Mouse (Mus musculus): Measurements from ENCODE around the gene Kiss1. TPM values are rescaled to one million over a fixed set of nuclear protein-coding genes. Genes with fewer than 3 reads are reported as not detected.

Gene Kiss1
- total RNA-seq, 2 experiments from 2014 or later, result not detected

DNA sequence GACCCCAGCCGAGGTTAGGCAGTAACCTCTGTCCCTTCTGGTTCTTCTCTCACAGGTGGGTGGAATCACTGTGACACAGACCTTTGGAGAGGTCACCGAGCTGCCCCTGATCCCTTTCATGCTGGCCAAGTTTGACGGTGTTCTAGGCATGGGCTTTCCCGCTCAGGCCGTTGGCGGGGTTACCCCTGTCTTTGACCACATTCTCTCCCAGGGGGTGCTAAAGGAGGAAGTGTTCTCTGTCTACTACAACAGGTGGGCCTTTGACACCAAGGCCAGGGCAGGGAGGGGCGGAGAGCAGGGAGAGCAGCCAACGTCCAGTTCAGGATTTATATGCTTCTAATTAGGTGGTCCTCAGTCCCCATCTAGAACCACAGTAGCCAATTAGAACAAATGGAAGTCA is 34.7 kb downstream of the Kiss1 start:
- ATAC-seq (ENCODE audit: poor library complexity, severe bottlenecking), result no peak

DNA sequence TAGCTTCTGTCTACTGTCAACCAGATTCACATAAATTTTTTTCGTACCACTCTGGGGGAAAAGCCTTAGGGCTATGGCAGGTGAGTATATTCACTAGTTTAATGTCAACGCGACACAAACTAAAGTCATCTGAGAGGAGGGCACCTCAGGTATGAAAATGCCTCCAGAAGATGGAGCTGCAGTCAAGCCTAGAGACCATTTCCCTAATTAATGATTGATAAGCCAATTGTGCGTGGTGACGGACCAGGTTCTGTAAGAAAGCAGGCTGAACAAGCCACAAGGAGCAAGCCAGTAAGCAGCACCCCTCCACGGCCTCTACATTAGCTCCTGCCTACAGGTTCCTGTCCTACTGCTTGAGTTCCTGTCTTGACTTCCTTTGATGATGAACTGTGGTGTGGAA is 39.3 kb downstream of the Kiss1 start:
- ATAC-seq (ENCODE audit: poor library complexity, severe bottlenecking), result no peak

DNA sequence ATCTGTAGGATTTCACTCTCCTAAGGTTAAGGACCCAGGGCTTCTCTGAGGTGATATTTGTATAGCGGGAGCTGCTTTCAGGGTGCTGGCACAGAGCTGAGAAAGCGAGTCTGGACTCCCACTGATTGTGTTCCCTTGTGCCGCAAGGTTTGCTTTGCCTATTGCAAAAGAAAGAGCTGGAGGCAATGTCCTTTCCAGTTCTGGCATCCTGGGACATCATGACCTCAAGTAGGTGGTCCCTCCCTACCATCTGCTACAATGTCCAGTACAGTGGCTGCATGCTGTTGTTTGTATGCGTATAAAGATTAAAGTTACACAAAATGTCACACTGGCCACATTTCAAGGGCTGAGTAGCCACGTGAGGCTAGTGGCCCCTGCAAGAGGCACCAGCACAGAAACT is 40.4 kb downstream of the Kiss1 start:
- no peak for ATAC-seq (ENCODE audit: poor library complexity, severe bottlenecking)

DNA sequence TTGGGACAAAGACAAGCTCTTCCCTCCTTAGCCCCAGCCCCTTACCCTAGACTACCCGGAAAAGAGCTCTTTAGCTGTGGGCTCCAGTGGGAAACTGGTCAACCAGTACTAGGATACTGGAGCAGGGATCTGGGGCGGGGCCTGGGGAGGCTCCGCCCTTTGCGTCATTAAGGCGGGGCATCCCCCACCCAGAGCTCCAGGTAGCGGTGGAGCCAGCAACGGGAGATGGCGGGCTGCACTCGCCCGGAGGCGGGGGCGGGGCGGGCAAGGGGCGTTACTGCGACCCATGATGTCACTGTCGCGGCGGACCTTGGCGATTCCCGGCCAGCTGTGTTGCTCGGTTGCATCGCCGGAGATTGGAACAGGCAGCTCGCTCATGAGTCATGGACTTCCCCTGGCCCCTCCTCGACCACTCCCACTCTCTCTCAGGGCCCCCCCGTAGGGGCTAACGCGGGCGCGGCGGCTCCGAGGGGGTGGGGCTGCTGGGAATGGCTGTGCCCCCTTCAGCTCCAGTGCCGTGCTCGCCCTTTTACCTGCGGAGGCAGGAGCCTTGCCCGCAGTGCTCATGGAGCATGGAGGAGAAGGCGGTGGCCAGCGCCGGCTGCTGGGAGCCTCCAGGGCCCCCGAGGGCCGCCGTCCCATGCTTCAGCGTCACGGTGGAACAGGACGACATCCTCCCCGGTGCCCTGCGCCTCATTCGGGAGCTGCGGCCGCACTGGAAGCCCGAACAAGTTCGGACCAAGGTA is 41.8 kb downstream of the Kiss1 start, which contains the start of gene Etnk2:
Etnk2 (plus strand) TSS at position 297 of the 746 bp plus-strand sequence.
- ATAC-seq (ENCODE audit: poor library complexity, severe bottlenecking), result 0 out of 2 replicates have a peak, but pooled peaks have one; percentile 19

DNA sequence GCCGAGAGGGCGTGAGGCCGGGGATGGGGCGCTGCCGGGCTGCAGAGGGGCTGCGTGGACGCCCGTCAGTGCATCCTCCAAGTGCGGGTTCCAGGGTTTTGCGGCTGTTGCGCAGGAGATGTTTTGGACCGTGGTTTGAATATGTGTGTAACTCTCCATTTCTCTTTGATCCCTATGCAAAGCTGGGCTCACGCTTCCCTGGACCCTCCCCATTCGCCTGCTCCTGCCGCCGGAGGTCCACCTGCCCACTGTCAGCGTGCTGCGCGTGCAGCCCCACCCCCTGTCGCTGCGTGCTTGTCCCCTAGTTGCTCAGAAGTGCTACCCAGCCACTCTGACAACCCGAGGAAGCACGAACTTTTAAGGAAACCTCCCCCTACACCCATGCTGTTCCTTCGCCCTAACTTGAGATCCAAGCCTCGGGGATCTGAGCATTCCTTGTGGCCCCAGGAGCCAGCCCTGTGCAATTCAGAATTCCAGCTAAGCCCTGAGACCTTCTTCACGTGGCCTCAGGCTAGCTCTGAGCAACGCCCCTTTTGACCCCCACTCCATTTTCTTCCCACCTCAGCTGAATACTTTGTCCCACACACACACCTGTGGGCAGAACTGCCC is 42.5 kb downstream of the Kiss1 start:
- ATAC-seq (ENCODE audit: poor library complexity, severe bottlenecking), result no peak

DNA sequence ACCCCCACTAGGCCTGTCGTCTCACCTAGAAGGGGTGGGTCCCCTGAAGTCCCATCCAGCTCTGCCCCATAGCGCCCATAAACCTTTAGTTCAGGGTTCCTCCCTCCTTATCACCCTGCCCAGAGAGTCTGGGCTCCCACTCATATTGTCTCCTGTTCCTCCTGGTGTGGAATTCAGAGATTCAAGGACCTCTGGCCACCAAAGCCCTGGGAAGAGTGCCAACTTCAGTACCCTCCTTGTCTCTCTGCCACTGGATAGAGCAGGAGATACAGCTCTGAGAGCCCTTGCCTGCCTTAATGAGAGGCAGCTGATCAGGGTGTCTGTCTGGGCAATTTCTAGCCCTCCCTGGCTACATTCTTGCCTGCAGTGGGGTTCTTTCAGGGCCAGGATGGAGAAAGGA is 43.2 kb downstream of the Kiss1 start:
- ATAC-seq (ENCODE audit: poor library complexity, severe bottlenecking), result no peak

DNA sequence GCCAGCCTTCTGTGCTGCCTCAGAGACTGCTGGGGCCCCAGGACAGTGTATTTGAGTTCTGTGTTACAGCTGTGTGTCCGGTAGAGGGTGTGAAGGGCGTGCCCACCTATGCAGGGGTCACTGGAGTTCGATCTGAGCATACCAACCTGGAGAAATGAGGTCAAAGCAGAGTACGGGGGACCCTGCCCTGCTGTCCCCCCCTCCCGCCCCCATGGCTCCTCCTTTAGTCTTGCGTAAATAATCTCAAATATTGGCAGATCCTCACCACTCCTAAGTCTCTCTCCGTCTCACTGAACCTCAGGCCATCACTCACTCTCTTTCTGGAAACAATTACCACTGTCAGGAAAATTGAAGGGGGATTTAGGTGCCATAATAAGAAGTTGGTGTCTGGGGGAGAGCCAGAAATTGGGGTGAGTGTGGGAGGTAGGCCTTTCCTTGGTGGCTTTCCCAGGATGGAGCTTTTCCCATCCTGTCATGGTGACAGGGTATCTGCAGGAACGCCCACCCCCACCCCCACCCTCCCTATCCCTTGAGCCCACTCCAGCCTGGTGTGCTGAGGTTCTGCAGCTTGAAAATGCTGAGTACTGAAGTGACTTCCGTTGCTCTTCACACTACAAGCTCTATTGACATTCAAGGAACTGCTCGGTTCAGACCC is 45.4 kb downstream of the Kiss1 start:
- no peak for ATAC-seq (ENCODE audit: poor library complexity, severe bottlenecking)

DNA sequence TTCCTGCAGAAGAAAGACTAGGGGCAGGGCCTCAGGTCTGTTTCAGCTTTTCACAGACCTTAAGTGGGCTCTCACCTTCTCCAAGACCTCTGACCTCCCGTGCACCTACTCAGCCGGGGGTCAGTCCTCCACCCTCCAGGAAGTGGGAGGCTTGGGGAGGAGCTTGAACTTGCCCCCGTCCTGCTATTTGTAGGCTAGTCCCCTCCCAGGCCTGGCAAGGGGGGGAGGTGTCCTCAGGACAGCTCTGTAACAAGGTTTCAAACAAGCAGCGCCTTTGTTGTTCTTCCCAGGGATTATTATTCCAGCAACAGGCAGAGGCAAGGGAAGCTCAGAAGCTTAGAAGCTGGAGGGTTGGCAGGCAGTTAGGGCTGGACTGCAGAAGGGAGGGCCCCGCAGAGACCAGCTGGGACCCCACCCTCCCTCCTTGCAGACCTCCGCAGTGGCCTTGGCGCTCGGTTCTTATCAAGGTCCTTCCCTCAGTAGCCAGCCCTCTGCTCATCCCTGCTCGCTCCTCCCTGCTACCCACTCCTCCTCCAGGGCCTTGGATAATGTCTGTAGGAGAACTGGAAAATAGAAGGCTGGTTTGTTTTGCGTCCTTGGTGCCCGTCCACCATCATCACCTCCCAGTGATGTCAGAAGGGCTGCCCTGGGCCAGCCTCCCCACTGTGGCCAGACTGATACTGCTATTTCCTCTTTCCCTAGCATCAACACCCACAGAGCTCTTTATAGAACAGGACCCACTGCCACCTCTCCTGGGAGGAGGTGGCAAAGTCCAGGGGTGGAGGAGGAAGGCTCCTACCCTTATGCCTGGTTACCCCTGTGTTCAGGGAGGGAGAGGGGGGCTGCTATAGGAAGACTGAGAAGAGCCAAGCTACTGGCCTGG is 46.2 kb downstream of the Kiss1 start:
- ATAC-seq (ENCODE audit: poor library complexity, severe bottlenecking), result peak; percentile 57; the same call in 1 of the 2 replicates

DNA sequence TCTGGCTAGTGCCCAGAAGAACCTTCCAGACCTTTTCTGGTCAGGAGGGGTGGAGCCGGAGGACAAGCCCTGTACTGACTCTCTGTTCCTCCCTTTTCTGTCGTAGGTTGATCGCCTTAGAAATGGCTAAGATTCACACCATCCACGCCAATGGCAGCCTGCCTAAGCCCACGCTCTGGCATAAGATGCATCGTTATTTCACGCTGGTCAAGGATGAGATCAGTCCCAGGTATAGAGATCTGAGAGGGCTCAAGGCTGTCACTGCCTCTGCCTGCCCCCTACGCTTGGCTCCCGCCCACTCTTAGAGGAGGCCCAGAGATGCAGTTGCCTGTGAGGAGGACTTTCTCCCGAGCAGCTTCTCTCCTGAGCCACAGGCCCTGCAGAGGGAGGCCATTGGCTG is 47.0 kb downstream of the Kiss1 start:
- no peak for ATAC-seq (ENCODE audit: poor library complexity, severe bottlenecking)

DNA sequence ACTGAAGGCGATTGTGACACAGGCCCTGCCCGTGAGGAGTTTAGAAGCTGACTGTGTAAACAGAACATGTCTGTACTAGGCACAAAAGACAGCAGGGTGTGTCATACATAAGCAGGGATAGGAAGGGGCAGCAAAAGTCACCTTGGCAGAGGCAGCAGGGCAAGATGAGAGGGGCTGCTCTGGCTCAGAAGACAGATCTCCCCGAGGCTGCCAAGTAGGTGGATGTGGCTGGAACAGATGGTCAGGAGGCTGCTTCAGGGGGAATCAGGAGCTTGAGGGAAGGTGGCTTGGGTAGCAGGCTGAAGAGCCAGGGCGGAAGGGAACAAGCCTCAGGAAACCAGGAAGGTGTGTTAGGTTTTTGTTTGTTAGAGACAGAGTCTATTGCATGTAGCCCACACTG is 48.7 kb downstream of the Kiss1 start:
- no peak for ATAC-seq (ENCODE audit: poor library complexity, severe bottlenecking)

DNA sequence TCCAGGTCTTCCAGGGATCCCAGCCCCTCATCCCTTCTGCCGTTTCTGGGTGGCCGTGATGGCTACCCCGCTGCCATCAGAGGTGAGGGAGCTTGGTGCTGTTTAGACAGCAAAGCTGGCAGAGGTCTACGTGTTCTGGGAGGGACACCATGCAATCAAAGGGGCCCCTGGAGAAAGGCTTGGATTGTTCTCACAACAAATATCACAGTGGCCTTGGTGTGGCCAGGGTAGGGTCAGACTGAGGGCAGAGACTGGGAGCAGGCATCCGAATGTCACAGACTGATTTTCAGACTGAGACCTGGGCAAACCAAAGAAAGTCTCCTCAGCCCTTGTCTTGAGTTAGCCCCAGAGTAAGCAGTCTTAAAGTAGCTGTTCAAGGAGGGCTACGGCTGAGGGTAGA is 49.8 kb downstream of the Kiss1 start:
- no peak for ATAC-seq (ENCODE audit: poor library complexity, severe bottlenecking)

DNA sequence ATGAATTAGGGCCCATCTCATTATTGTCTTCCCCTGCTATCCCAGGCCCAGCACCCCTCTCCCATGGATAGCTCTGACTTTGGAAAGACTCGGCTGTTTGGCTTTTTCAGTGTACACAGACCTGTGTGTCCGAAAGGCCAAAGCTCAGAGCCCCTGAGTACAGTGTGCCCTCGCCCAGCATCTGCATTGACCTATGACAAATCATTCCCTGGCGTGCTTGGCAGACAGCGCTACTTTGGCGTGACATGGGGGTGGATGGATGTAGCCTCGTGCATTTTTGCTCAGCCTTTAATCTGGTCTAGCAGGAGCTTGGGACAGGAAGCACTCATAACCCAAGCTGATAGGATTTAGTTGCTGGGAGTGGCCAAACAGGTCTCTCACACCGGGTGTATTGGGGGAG is 50.4 kb downstream of the Kiss1 start:
- no peak for ATAC-seq (ENCODE audit: poor library complexity, severe bottlenecking)

DNA sequence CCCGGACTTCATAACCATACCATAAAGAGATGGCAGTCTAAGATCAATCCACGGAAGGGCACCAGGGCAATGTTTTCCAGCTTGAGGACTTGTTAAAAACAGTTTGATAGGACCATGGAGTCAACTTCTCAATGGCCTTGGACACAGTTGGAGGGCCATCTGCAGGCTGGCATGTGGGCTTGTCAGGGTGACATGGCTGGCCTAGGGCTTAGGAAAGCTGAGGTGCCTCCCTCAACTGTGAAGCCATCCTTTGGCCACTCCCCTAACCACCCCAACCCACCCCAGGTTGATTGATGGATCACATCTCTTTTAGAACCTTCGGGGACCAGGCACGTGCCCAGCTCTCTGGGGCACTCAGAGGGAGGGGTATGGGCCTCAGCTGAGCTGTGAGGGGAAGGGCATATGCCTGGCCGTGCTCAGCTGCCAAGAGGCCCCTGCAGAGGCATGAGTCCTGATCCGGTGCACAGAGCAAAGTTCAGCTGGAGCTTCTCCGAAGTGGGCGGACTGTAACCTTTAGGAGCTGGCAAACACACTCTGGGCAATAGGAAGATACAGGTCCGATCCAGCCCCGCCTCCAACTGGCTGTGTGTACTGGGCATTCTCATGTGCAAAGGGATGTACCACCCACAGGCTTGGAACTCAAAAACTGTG is 54.1 kb downstream of the Kiss1 start:
- ATAC-seq (ENCODE audit: poor library complexity, severe bottlenecking), result no peak

DNA sequence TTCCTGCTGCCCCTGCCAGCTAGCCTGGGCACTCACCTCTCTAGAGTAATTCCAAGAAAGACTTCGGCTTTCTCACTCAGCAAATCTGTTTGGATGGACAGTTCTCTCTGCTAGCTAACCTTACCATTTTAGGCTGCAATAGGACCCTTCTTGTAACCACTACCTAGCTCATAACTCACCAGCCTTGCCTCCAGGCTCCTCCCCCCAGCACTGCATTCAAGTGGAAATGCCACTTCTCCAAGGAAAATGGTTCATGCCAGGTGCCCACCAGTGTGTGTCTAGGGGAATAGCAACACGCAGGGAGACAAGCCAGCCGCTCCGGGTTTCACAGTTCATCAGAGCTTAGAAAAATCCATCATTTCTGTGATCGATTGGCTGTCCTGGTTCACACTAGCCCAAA is 55.9 kb downstream of the Kiss1 start:
- no peak for ATAC-seq (ENCODE audit: poor library complexity, severe bottlenecking)

Other genes starting within 250 kb of the Kiss1 start
- 68.0 and 75.8 TPM in 2 replicates for gene Ppp1r15b, start 190.7 kb upstream of the Kiss1 start, total RNA-seq (2015)
- 124 and 135 TPM in 2 replicates for gene Ppp1r15b, start 190.7 kb upstream of the Kiss1 start, total RNA-seq (2017)
- gene Plekha6, start 157.7 kb upstream of the Kiss1 start, total RNA-seq (2015), result 0.11 and 0.21 TPM in 2 replicates
- gene Plekha6, start 157.7 kb upstream of the Kiss1 start, total RNA-seq (2017), result 0.15 and 0.33 TPM in 2 replicates
- gene Golt1a, start 12.1 kb upstream of the Kiss1 start, total RNA-seq (2015), result not detected in 2 replicates
- gene Golt1a, start 12.1 kb upstream of the Kiss1 start, total RNA-seq (2017), result not detected in 2 replicates
- gene Ren1, start 28.6 kb downstream of the Kiss1 start, total RNA-seq (2015), result not detected in 2 replicates
- gene Ren1, start 28.6 kb downstream of the Kiss1 start, total RNA-seq (2017), result not detected in 2 replicates
- gene Etnk2, start 41.7 kb downstream of the Kiss1 start, total RNA-seq (2015), result not detected in 2 replicates
- gene Etnk2, start 41.7 kb downstream of the Kiss1 start, total RNA-seq (2017), result not detected in 2 replicates
- gene Sox13, start 102.5 kb downstream of the Kiss1 start, total RNA-seq (2015), result 0.76 and 1.3 TPM in 2 replicates
- 0.24 and 0.70 TPM in 2 replicates for gene Sox13, start 102.5 kb downstream of the Kiss1 start, total RNA-seq (2017)

All from megakaryocyte, adult 5-6 weeks (primary cell).